Mouse (Mus musculus): Measurements from ENCODE around the gene Rbm14. TPM values are rescaled to one million over a fixed set of nuclear protein-coding genes. Genes with fewer than 3 reads are reported as not detected.

Rbm14 gene
- 78.0 and 92.7 TPM in 2 replicates for polyA plus RNA-seq (2016; fragmentation: Nextera tagmentation; extraction: Ambion mirVana)

DNA sequence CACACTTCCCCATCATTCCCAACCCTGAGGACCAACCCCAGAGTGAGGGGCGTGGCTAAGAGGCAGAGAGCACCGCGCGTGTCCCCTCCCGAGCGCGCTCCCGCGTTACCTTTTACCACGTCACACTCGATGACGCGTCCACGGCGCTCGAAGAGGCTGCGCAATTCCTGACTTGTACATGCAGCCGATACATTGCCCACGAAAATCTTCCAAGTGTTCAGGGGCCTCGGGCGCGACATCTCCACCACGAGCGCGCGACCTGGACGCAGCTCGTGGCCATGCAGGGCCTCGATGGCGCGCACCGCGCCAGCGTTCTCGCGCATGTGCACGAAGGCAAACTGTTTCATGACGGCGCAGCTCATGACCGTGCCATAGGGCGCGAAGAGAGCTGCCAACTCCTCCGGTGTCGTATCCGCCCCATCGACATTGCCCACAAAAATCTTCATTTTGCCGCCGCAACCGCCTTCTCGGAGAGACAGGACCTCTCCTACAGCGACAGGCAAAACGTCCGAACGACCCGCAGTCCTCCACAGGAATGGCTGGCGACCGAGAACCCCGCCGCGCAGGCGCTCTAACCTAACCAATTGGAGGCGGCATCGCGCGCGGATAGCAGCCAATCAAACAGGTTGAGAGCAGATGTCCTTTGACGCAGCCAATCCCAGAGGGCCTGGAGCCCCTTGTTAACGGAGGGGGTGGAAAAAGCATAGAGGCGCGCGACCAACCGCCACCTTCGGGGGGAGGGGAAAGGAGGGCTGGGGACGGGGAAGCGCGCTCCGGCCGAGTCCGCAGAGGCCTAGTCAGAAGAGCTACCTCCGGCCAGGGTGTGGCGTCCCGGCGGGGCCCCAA lies at the start of gene Rbm14, which contains the start of gene Gm21992:
Gene Rbm14 (minus strand): TSS at position 572 of the 846 bp plus-strand sequence.
Gene Gm21992 (minus strand): TSS at position 550 of the 846 bp plus-strand sequence.
- Histone ChIP-seq H3K9me3 (no peaks in the 10 kb centered on the region), H3K27ac (peak within 1 kb of the TSS; percentile 97), H3K36me3 (no peaks in the 10 kb centered on the region), H3K27me3 (ENCODE audit: insufficient read depth, poor library complexity, severe bottlenecking) (no peaks in the 10 kb centered on the region), H3K4me3 (peak within 1 kb of the TSS; percentile 92), H3K4me1 (peaks cover 10% of the 10 kb centered on the region)
- under 1% methylated on average over 83 of the region's 83 CpGs for WGBS
- peak; percentile 100 for DNase-seq (ENCODE audit: low spot score)

DNA sequence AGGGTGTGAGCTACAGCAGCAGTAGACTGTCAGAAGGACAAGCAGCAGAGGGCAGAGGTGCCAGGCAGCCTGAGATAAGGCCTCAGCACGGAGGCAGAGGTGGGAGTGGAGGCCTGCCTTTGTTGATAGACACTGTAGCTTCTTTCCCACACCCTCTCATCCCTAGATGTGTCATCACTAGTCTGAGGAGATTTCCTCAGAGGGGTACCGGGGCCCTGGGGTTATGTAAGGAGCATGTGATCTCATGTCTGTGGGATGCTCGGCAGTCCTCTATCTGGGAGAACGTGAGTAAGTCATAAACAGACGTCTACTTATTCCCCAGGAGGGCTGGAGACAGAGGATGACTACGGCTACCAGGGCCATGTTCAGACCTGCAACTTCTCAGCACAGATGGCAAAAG lies 47.6 kb upstream of the Rbm14 start:
- peaks cover 27% of the 10 kb centered on the region for H3K27me3 ChIP-seq (ENCODE audit: insufficient read depth, poor library complexity, severe bottlenecking)
- H3K4me1 ChIP-seq, result peaks cover 16% of the 10 kb centered on the region
- no peaks in the 10 kb centered on the region for H3K9me3 ChIP-seq
- peak; percentile 83 for DNase-seq (ENCODE audit: low spot score)
- H3K27ac ChIP-seq, result no peak overlapping the region
- peaks cover 12% of the 10 kb centered on the region for H3K36me3 ChIP-seq
- WGBS, result 52% methylated on average over 6 of the region's 6 CpGs
- no peak overlapping the region for H3K4me3 ChIP-seq

- Histone ChIP-seq H3K4me3 (peak overlapping the region; percentile 71), H3K4me1 (peaks cover 16% of the 10 kb centered on the region), H3K27me3 (ENCODE audit: insufficient read depth, poor library complexity, severe bottlenecking) (peaks cover 24% of the 10 kb centered on the region), H3K27ac (no peak overlapping the region), H3K9me3 (no peaks in the 10 kb centered on the region), H3K36me3 (no peaks in the 10 kb centered on the region; the same call in 1 of the 2 replicates)
- 74% methylated on average over 4 of the region's 4 CpGs for WGBS
- DNase-seq (ENCODE audit: low spot score), result no peak
Observed at GRCm38 (mm10) chr19:4855951-4856350, 44.5 kb upstream of the Rbm14 start.

DNA sequence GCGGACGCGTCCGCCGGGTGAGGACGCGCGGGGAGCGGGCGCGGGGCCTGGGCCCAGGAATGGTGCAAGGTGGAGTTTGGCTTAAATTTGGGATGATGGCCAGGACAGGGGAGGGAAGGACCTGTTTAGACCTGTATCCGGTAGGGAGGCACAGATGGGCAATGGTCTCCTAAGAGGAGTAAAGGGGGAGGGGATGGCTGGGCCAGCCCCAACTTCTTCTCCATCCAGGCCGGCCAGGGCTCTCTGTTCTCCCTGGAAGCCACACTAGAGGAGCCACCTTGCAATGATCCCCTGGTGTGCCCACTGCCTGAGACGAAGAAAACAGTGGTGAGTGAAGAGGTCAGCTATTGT lies 44.0 kb upstream of the Rbm14 start:
- Histone ChIP-seq H3K27ac (peak overlapping the region; percentile 82), H3K27me3 (ENCODE audit: insufficient read depth, poor library complexity, severe bottlenecking) (peaks cover 30% of the 10 kb centered on the region), H3K36me3 (no peaks in the 10 kb centered on the region), H3K9me3 (no peaks in the 10 kb centered on the region), H3K4me3 (peak overlapping the region; percentile 71), H3K4me1 (peaks cover 16% of the 10 kb centered on the region)
- WGBS, result 2% methylated on average over 14 of the region's 14 CpGs
- DNase-seq (ENCODE audit: low spot score), result no peak

DNA sequence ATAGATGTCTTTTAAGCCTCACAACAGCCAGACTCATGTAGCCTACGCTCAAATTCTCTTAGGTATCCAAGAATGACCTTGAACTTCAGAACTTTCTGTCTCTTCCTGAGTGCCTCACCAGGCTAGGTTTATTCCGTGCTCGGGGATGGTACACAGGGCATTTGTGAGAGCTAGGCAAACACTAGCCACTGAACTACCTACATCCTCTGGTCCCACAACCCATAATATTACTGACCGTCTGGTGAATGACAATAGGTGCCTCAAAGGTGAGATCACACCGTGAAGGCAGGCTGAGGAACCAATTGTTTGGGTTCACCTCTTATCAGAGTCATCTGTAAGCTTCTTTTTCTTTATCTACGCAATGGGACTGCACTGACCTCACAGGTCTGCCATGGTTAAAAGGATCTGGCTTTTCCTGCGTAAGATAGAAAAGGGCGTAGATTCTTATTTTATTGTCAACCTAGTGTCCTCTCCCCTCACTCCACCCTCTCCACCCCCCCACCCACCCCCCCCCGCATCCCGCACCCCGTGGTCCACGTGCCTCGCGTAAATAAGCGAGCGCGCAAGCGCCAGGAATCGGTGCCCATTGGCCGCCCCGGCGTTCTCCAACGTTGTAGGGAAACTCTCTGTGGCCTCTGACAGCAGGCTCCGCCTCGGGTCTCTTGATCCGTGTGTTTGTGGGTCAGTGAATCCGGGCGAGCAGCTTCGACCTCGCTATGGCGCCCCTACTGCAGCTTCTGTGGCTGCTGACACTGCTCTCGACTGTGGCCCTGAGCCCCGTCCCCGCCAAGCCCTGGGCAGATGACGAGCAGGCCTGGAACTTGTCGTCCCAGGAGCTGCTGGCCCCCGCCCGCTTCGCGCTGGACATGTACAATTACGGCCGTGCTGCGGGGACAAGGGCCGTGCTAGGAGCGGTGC lies 43.4 kb upstream of the Rbm14 start, which contains the start of gene Ctsf:
Gene Ctsf (plus strand): TSS at position 579 of the 918 bp plus-strand sequence.
- 3% methylated on average over 45 of the region's 45 CpGs for WGBS
- Histone ChIP-seq H3K4me3 (peak within 1 kb of the TSS; percentile 71), H3K36me3 (no peaks in the 10 kb centered on the region), H3K9me3 (no peaks in the 10 kb centered on the region), H3K4me1 (peaks cover 16% of the 10 kb centered on the region), H3K27me3 (ENCODE audit: insufficient read depth, poor library complexity, severe bottlenecking) (peaks cover 32% of the 10 kb centered on the region), H3K27ac (peak within 1 kb of the TSS; percentile 82)
- peak; percentile 90 for DNase-seq (ENCODE audit: low spot score)

DNA sequence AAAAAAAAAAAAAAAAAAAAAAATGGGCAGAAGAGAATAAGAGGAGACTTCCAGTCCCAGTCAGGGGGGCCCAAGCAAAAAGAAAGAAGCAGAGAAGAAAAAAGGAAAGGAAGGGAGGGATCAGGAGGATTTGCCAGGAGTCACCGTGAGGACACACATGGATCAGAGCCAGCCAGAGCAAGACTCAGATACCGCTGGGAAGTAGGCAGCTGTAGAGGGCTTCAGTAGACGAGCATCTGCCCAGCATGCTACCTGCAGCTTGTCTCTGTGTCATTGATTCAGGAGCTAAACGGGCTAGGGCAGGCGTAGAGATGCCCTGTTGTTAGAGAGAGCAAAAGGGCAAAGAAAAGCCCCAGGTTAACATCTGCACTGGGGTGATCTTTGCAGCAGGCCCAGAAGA lies 38.8 kb upstream of the Rbm14 start:
- 41% methylated on average over 5 of the region's 5 CpGs for WGBS
- H3K27ac ChIP-seq, result no peak overlapping the region
- DNase-seq (ENCODE audit: low spot score), result no peak

GRCm38 (mm10) chr19:4849800-4850199 lies 38.4 kb upstream of the Rbm14 start:
- no peaks in the 10 kb centered on the region for H3K36me3 ChIP-seq
- H3K27ac ChIP-seq, result no peak overlapping the region
- H3K27me3 ChIP-seq (ENCODE audit: insufficient read depth, poor library complexity, severe bottlenecking), result peaks cover 12% of the 10 kb centered on the region; the same call in 1 of the 2 replicates
- H3K9me3 ChIP-seq, result no peaks in the 10 kb centered on the region
- no peak for DNase-seq (ENCODE audit: low spot score)
- no peak overlapping the region for H3K4me3 ChIP-seq
- 49% methylated on average over 4 of the region's 4 CpGs for WGBS
- H3K4me1 ChIP-seq, result peaks cover 5% of the 10 kb centered on the region

More for the DNA sequence above, 38.8 kb upstream of the Rbm14 start:
- Histone ChIP-seq H3K27me3 (ENCODE audit: insufficient read depth, poor library complexity, severe bottlenecking) (peaks cover 12% of the 10 kb centered on the region; the same call in 1 of the 2 replicates), H3K9me3 (no peaks in the 10 kb centered on the region), H3K4me3 (no peak overlapping the region), H3K4me1 (peaks cover 9% of the 10 kb centered on the region), H3K36me3 (no peaks in the 10 kb centered on the region)

- Histone ChIP-seq H3K4me1 (no peaks in the 10 kb centered on the region), H3K4me3 (no peak overlapping the region), H3K36me3 (no peaks in the 10 kb centered on the region), H3K9me3 (no peaks in the 10 kb centered on the region), H3K27me3 (ENCODE audit: insufficient read depth, poor library complexity, severe bottlenecking) (peaks cover 13% of the 10 kb centered on the region; the same call in 1 of the 2 replicates), H3K27ac (no peak overlapping the region)
- WGBS, result 26% methylated on average over 7 of the region's 7 CpGs
- DNase-seq (ENCODE audit: low spot score), result no peak
Observed at GRCm38 (mm10) chr19:4847490-4847889, 36.1 kb upstream of the Rbm14 start.

GRCm38 (mm10) chr19:4845846-4846245 lies 34.4 kb upstream of the Rbm14 start:
- Histone ChIP-seq H3K4me1 (no peaks in the 10 kb centered on the region), H3K27me3 (ENCODE audit: insufficient read depth, poor library complexity, severe bottlenecking) (peaks cover 22% of the 10 kb centered on the region), H3K36me3 (no peaks in the 10 kb centered on the region), H3K4me3 (no peak overlapping the region), H3K27ac (no peak overlapping the region), H3K9me3 (no peaks in the 10 kb centered on the region)
- no peak for DNase-seq (ENCODE audit: low spot score)
- 51% methylated on average over 2 of the region's 2 CpGs for WGBS

- H3K4me3 ChIP-seq, result no peak overlapping the region
- H3K36me3 ChIP-seq, result no peaks in the 10 kb centered on the region
- no peak for DNase-seq (ENCODE audit: low spot score)
- peaks cover 15% of the 10 kb centered on the region; the same call in 1 of the 2 replicates for H3K4me1 ChIP-seq
- no peak overlapping the region for H3K27ac ChIP-seq
- WGBS, result 60% methylated on average over 2 of the region's 2 CpGs
- no peaks in the 10 kb centered on the region for H3K9me3 ChIP-seq
- H3K27me3 ChIP-seq (ENCODE audit: insufficient read depth, poor library complexity, severe bottlenecking), result peaks cover 28% of the 10 kb centered on the region
Observed at GRCm38 (mm10) chr19:4842611-4843010, 31.2 kb upstream of the Rbm14 start.

DNA sequence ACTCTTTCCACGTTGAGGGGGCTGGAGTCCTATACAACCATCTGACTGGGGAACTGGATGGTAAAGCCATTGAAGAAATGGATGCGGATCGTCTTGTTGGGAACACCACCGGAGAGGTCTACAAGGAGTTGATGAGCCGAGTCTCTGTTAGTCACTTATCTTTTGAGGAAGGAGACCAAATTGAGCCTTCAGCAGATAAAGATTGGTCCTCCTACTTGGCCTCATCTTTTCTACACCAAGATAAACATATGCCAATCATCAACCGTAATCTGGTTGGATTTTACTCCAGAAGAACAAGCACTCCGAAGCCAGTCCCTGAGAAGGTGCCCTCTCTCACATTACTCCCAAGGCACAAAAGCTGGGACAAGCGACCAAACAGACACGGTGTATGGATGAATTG lies 29.4 kb upstream of the Rbm14 start:
- Histone ChIP-seq H3K36me3 (0 out of 2 replicates have a peak, but pooled peaks cover 2% of the 10 kb centered on the region), H3K27me3 (ENCODE audit: insufficient read depth, poor library complexity, severe bottlenecking) (peaks cover 28% of the 10 kb centered on the region), H3K27ac (no peak overlapping the region), H3K4me1 (peaks cover 15% of the 10 kb centered on the region; the same call in 1 of the 2 replicates), H3K4me3 (no peak overlapping the region), H3K9me3 (no peaks in the 10 kb centered on the region)
- no peak for DNase-seq (ENCODE audit: low spot score)
- WGBS, result 73% methylated on average over 9 of the region's 9 CpGs

- under 1% methylated on average over 25 of the region's 25 CpGs for WGBS
- Histone ChIP-seq H3K4me3 (peak within 1 kb of the TSS; percentile 70), H3K9me3 (no peaks in the 10 kb centered on the region), H3K27ac (peak within 1 kb of the TSS; percentile 86), H3K4me1 (peaks cover 15% of the 10 kb centered on the region; the same call in 1 of the 2 replicates), H3K36me3 (peaks cover 6% of the 10 kb centered on the region; the same call in 1 of the 2 replicates), H3K27me3 (ENCODE audit: insufficient read depth, poor library complexity, severe bottlenecking) (peaks cover 28% of the 10 kb centered on the region)
- DNase-seq (ENCODE audit: low spot score), result peak; percentile 98
Observed at GRCm38 (mm10) chr19:4839149-4839548, 27.7 kb upstream of the Rbm14 start, which contains the start of the genes Ccs and Ccdc87. Gene Ccs (minus strand): TSS chr19:4839332. Gene Ccdc87 (plus strand): TSS chr19:4839366.

All from heart, embryonic 10.5 days (tissue).